Mouse (Mus musculus) cerebellum, adult 2 months (tissue): ENCODE measurements around the gene Rexo1.

Source experiments
- CTCF ChIP-seq: fragments of 200-500 bp; IDR thresholded peaks from 2 replicates; pipeline ENCODE4 v1.5.1; 2011; ENCODE audit warnings: low read depth, mild to moderate bottlenecking, control low read depth, low read length, moderate library complexity, borderline replicate concordance; ENCODE audit not compliant: insufficient read depth
- POLR2A ChIP-seq: fragments of 200-500 bp; IDR thresholded peaks from 2 replicates; pipeline ENCODE4 v1.6.1; 2011; ENCODE audit warnings: low read length, control low read depth, borderline replicate concordance; ENCODE audit not compliant: insufficient read depth

GRCm38 (mm10) chr10:80587305-80587657, 25.9 kb upstream of the Rexo1 start:
- TF ChIP-seq CTCF (no peak), POLR2A (no peak)
